Mouse (Mus musculus): ENCODE results near the gene Mettl25. TPM values are rescaled to one million over a fixed set of nuclear protein-coding genes. Genes with fewer than 3 reads are reported as not detected.

Mettl25 gene
- polyA plus RNA-seq (2012; rRNA removed) = 3.9 and 6.2 TPM in 2 replicates

- Histone ChIP-seq H3K4me1 (ENCODE audit: control insufficient read depth, insufficient read depth, insufficient read length) (peaks cover 6% of the 10 kb centered on the region), H3K27me3 (ENCODE audit: control insufficient read depth, insufficient read depth, low read length) (no peaks in the 10 kb centered on the region), H3K4me3 (ENCODE audit: extremely low read depth, insufficient read depth, insufficient read length) (peak within 1 kb of the TSS; percentile 97), H3K36me3 (ENCODE audit: control insufficient read depth, insufficient read depth, low read length) (peaks cover 18% of the 10 kb centered on the region), H3K27ac (ENCODE audit: insufficient read depth, low read length) (peak within 1 kb of the TSS; percentile 99)
- TF ChIP-seq CTCF (IDR thresholded peaks at IDR 0.05; ENCODE audit: extremely low read depth, insufficient read depth, insufficient read length, insufficient replicate concordance) (peak; percentile 61), POLR2A (IDR thresholded peaks at IDR 0.05; ENCODE audit: low read depth, low read length) (peak; percentile 1; the same call in 1 of the 2 replicates)
- peak; percentile 93 to 95 for DNase-seq (ENCODE audit: low read depth in 1 of 2, low spot score in 2 of 2)
- under 1% methylated on average over 86 of the region's 90 CpGs for WGBS
Measured at GRCm38 (mm10) chr10:105840928-105841888, at the start of gene Mettl25, which contains the start of gene Ccdc59. TSS of gene Mettl25 (minus strand) at chr10:105841380. TSS of gene Ccdc59 (plus strand) at chr10:105841067.

- Histone ChIP-seq H3K4me1 (ENCODE audit: control insufficient read depth, insufficient read depth, insufficient read length) (no peaks in the 10 kb centered on the region), H3K36me3 (ENCODE audit: control insufficient read depth, insufficient read depth, low read length) (no peaks in the 10 kb centered on the region), H3K27me3 (ENCODE audit: control insufficient read depth, insufficient read depth, low read length) (no peaks in the 10 kb centered on the region), H3K27ac (ENCODE audit: insufficient read depth, low read length) (no peak overlapping the region), H3K4me3 (ENCODE audit: extremely low read depth, insufficient read depth, insufficient read length) (no peak overlapping the region)
- WGBS = 49% methylated on average over 4 of the region's 4 CpGs
- TF ChIP-seq CTCF (IDR thresholded peaks at IDR 0.05; ENCODE audit: extremely low read depth, insufficient read depth, insufficient read length, insufficient replicate concordance) = no peak
- no peak for TF ChIP-seq POLR2A (IDR thresholded peaks at IDR 0.05; ENCODE audit: low read depth, low read length)
- no peak for DNase-seq (ENCODE audit: low read depth in 1 of 2, low spot score in 2 of 2)
Measured at GRCm38 (mm10) chr10:105867312-105867711, 26.1 kb upstream of the Mettl25 start.

- TF ChIP-seq POLR2A (IDR thresholded peaks at IDR 0.05; ENCODE audit: low read depth, low read length) (no peak), CTCF (IDR thresholded peaks at IDR 0.05; ENCODE audit: extremely low read depth, insufficient read depth, insufficient read length, insufficient replicate concordance) (no peak)
- H3K27me3 ChIP-seq (ENCODE audit: control insufficient read depth, insufficient read depth, low read length) = no peaks in the 10 kb centered on the region
- H3K4me1 ChIP-seq (ENCODE audit: control insufficient read depth, insufficient read depth, insufficient read length) = no peaks in the 10 kb centered on the region
- no peak for DNase-seq (ENCODE audit: low read depth in 1 of 2, low spot score in 2 of 2)
- no peak overlapping the region for H3K4me3 ChIP-seq (ENCODE audit: extremely low read depth, insufficient read depth, insufficient read length)
- no peak overlapping the region for H3K27ac ChIP-seq (ENCODE audit: insufficient read depth, low read length)
- peaks cover 14% of the 10 kb centered on the region for H3K36me3 ChIP-seq (ENCODE audit: control insufficient read depth, insufficient read depth, low read length)
- 85% methylated on average over 4 of the region's 4 CpGs for WGBS
Measured at GRCm38 (mm10) chr10:105851136-105851535, 10.0 kb upstream of the Mettl25 start.

- Histone ChIP-seq H3K27me3 (ENCODE audit: control insufficient read depth, insufficient read depth, low read length) (no peaks in the 10 kb centered on the region), H3K27ac (ENCODE audit: insufficient read depth, low read length) (no peak overlapping the region), H3K4me1 (ENCODE audit: control insufficient read depth, insufficient read depth, insufficient read length) (no peaks in the 10 kb centered on the region; the same call in 1 of the 2 replicates), H3K4me3 (ENCODE audit: extremely low read depth, insufficient read depth, insufficient read length) (no peak overlapping the region), H3K36me3 (ENCODE audit: control insufficient read depth, insufficient read depth, low read length) (peaks cover 17% of the 10 kb centered on the region)
- 89% methylated on average over 5 of the region's 5 CpGs for WGBS
- no peak for DNase-seq (ENCODE audit: low read depth in 1 of 2, low spot score in 2 of 2)
- TF ChIP-seq CTCF (IDR thresholded peaks at IDR 0.05; ENCODE audit: extremely low read depth, insufficient read depth, insufficient read length, insufficient replicate concordance) (no peak), POLR2A (IDR thresholded peaks at IDR 0.05; ENCODE audit: low read depth, low read length) (no peak)
Measured at GRCm38 (mm10) chr10:105850286-105850685, 9.1 kb upstream of the Mettl25 start.

GRCm38 (mm10) chr10:105842574-105842973 is 1.4 kb upstream of the Mettl25 start:
- Histone ChIP-seq H3K27ac (ENCODE audit: insufficient read depth, low read length) (no peak overlapping the region), H3K27me3 (ENCODE audit: control insufficient read depth, insufficient read depth, low read length) (no peaks in the 10 kb centered on the region), H3K4me3 (ENCODE audit: extremely low read depth, insufficient read depth, insufficient read length) (no peak overlapping the region), H3K36me3 (ENCODE audit: control insufficient read depth, insufficient read depth, low read length) (peaks cover 23% of the 10 kb centered on the region), H3K4me1 (ENCODE audit: control insufficient read depth, insufficient read depth, insufficient read length) (peaks cover 6% of the 10 kb centered on the region)
- WGBS = 90% methylated on average over 7 of the region's 7 CpGs
- no peak for TF ChIP-seq CTCF (IDR thresholded peaks at IDR 0.05; ENCODE audit: extremely low read depth, insufficient read depth, insufficient read length, insufficient replicate concordance)
- TF ChIP-seq POLR2A (IDR thresholded peaks at IDR 0.05; ENCODE audit: low read depth, low read length) = no peak
- DNase-seq (ENCODE audit: low read depth in 1 of 2, low spot score in 2 of 2) = no peak

- Histone ChIP-seq H3K27ac (ENCODE audit: insufficient read depth, low read length) (no peak overlapping the region), H3K27me3 (ENCODE audit: control insufficient read depth, insufficient read depth, low read length) (no peaks in the 10 kb centered on the region), H3K4me3 (ENCODE audit: extremely low read depth, insufficient read depth, insufficient read length) (no peak overlapping the region), H3K4me1 (ENCODE audit: control insufficient read depth, insufficient read depth, insufficient read length) (no peaks in the 10 kb centered on the region), H3K36me3 (ENCODE audit: control insufficient read depth, insufficient read depth, low read length) (peaks cover 5% of the 10 kb centered on the region; the same call in 1 of the 2 replicates)
- peak in 1 of 2 experiments; percentile 9 for DNase-seq (ENCODE audit: low read depth in 1 of 2, low spot score in 2 of 2)
- TF ChIP-seq CTCF (IDR thresholded peaks at IDR 0.05; ENCODE audit: extremely low read depth, insufficient read depth, insufficient read length, insufficient replicate concordance) (no peak), POLR2A (IDR thresholded peaks at IDR 0.05; ENCODE audit: low read depth, low read length) (no peak)
- 72% methylated on average over 10 of the region's 10 CpGs for WGBS
Measured at GRCm38 (mm10) chr10:105834627-105835228, 6.5 kb downstream of the Mettl25 start.

Measured in spleen, adult 2 months (tissue).